ENCODE assay signal across 20 mouse cellular contexts in the genomic region with DNA sequence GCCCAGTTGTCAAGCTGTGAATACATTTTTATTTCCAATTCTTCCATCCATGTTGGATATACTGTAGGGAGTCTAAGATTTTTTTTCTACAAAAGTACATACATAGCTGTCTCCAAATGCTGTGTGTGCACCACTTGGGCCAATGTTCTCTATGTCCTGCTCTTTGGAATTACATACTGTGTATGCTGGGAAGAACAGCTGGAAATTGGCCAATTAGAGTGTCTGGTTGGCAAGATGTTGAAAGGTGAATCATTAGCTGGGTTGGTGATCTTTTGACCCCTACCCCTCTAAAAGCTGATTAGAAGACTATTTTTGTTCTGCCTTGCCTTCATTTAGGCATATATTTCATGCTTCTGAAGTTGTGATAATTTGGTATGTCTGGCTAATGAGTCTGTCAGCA.
DNase-seq lines count a peak whose midpoint lies in the region; ATAC-seq and TF ChIP-seq lines count a peak whose summit lies in the region.
"Had no signal": no experiment of that assay in that cellular context is flagged by ENCODE, and none has a peak within 500 bp of the region (broad histone marks: within the 10 kb centered on the region; RNA-seq: fewer than 3 reads in every experiment).

No protein-coding gene starts in this region.

- TF ChIP-seq POLR2A in kidney, adult 2 months (IDR thresholded peaks at IDR 0.05; ENCODE audit: low read depth, low read length): no peak

- ATAC-seq in kidney, embryonic 15.5 days (replicated peaks; ENCODE audit: low FRiP score): no peak
- ATAC-seq: forebrain, postnatal 0 days; hindbrain, embryonic 16.5 days had no signal

- H3K27ac ChIP-seq in kidney, adult 2 months (ENCODE audit: insufficient read depth, low read depth, low read length): no peak overlapping the region
- no peak overlapping the region for H3K27ac ChIP-seq in kidney, embryonic 15.5 days
- H3K27ac ChIP-seq: embryonic facial prominence, embryonic 12.5 days; forebrain, embryonic 12.5 days had no signal

- H3K4me3 ChIP-seq in kidney, adult 2 months (ENCODE audit: insufficient read depth, low read depth, low read length): no peak overlapping the region
- no peak overlapping the region for H3K4me3 ChIP-seq in kidney, embryonic 15.5 days (replicated peaks)
- H3K4me3 ChIP-seq: embryonic facial prominence, embryonic 12.5 days; forebrain, embryonic 12.5 days; heart, embryonic 12.5 days had no signal

- no peak overlapping the region for H3K4me2 ChIP-seq in kidney, embryonic 15.5 days
- H3K4me2 ChIP-seq: embryonic facial prominence, embryonic 12.5 days; forebrain, embryonic 12.5 days; heart, embryonic 12.5 days had no signal

- TF ChIP-seq CTCF in kidney, adult 2 months (conservative IDR thresholded peaks at IDR 0.05; ENCODE audit: insufficient read depth, insufficient read length, low read depth, low read length): no peak

- intact Hi-C loops in heart, postnatal 25 days (cut with DNase I): no loop called here

- H3K9me3 ChIP-seq in kidney, embryonic 15.5 days (replicated peaks): no peaks in the 10 kb centered on the region

- no peaks in the 10 kb centered on the region for H3K36me3 ChIP-seq in kidney, adult 2 months (ENCODE audit: control insufficient read depth, insufficient read depth, low read length)
- no peaks in the 10 kb centered on the region for H3K36me3 ChIP-seq in kidney, embryonic 15.5 days
- H3K36me3 ChIP-seq: embryonic facial prominence, embryonic 12.5 days; forebrain, embryonic 12.5 days; heart, embryonic 12.5 days had no signal

- H3K4me1 ChIP-seq in kidney, adult 2 months (ENCODE audit: control insufficient read depth, insufficient read depth, low read length): no peaks in the 10 kb centered on the region; the same call in 1 of the 2 replicates
- no peaks in the 10 kb centered on the region for H3K4me1 ChIP-seq in kidney, embryonic 15.5 days
- H3K4me1 ChIP-seq: embryonic facial prominence, embryonic 12.5 days; forebrain, embryonic 12.5 days; heart, embryonic 12.5 days had no signal

- no peaks in the 10 kb centered on the region for H3K27me3 ChIP-seq in kidney, adult 2 months (replicated peaks; ENCODE audit: control insufficient read depth, insufficient read depth, low read length)
- H3K27me3 ChIP-seq in kidney, embryonic 15.5 days: no peaks in the 10 kb centered on the region
- H3K27me3 ChIP-seq: CH12.LX; embryonic facial prominence, embryonic 12.5 days; forebrain, embryonic 12.5 days; heart, embryonic 12.5 days had no signal

- H3K9ac ChIP-seq in kidney, embryonic 15.5 days: no peak overlapping the region
- H3K9ac ChIP-seq: embryonic facial prominence, embryonic 12.5 days; forebrain, embryonic 12.5 days; forebrain, postnatal 0 days; heart, embryonic 12.5 days had no signal

- DNase-seq in kidney, adult 2 months: peak; percentile 74
- peak; percentile 17 for DNase-seq in kidney, postnatal 14 days
- no peak for DNase-seq in kidney, postnatal 4 days
- DNase-seq in Muller cell, postnatal 12 days (ENCODE audit: inconsistent ontology term): peak; percentile 24
- DNase-seq in kidney, postnatal 36 days: peak; percentile 31 to 35
- DNase-seq in heart, postnatal 25 days (ENCODE audit: low spot score): no peak
- no peak for DNase-seq in gastrocnemius, postnatal 4 days (ENCODE audit: low spot score in 2 of 2)
- DNase-seq: adrenal gland, postnatal 10 days; cerebellum, adult 11-12 months; cerebellum, adult 9-10 months; cerebellum, postnatal 25 days; forebrain, postnatal 0 days; gastrocnemius, postnatal 14 days; heart, postnatal 36 days had no signal

Comparison
In these comparisons a context has a peak if more than half of its experiments do, and no peak if none do; other contexts are left out.
1. DNase-seq: peak in kidney, adult 2 months (single experiment), kidney, postnatal 14 days (single experiment), Muller cell, postnatal 12 days (single experiment) and kidney, postnatal 36 days (2 of 2); none in kidney, postnatal 4 days (0 of 2), heart, postnatal 25 days (single experiment) and gastrocnemius, postnatal 4 days (0 of 2).